In the genomic region with DNA sequence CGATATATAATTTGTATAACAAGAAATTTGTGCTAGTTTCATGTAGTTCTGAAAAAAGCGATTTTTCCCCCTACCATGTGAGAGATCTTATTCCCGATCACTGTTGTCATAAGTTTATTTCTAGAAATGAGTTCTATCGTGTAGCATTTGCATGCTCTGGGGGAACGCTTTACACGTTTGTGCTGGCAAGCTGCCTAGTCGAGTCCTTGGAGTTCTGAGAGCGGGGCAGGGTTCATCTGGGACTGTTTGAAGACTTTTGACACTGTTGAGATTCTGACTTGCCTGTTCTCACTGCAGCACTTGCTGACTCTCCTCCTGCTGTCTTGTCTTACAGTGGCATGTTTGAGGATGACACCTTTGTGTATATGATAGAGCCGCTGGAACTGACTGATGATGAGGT, we compare ENCODE assay signal across 23 mouse cellular contexts.
A peak's percentile ranks its signal among the peaks of the same experiment; 100 is the strongest.
DNase-seq lines count a peak whose midpoint lies in the region; ATAC-seq and TF ChIP-seq lines count a peak whose summit lies in the region.
"Had no signal": no experiment of that assay in that cellular context is flagged by ENCODE, and none has a peak within 500 bp of the region (broad histone marks: within the 10 kb centered on the region; RNA-seq: fewer than 3 reads in every experiment).

No protein-coding gene starts in this region.

- H3K27ac ChIP-seq in hindbrain, postnatal 0 days = no peak overlapping the region
- H3K27ac ChIP-seq: embryonic facial prominence, embryonic 13.5 days; forebrain, embryonic 12.5 days; heart, embryonic 13.5 days; hindbrain, embryonic 12.5 days; intestine, embryonic 15.5 days had no signal

- H3K4me3 ChIP-seq in hindbrain, postnatal 0 days (ENCODE audit: low read length) = no peak overlapping the region
- H3K4me3 ChIP-seq: embryonic facial prominence, embryonic 13.5 days; forebrain, embryonic 12.5 days; heart, embryonic 13.5 days; hindbrain, embryonic 12.5 days; intestine, embryonic 15.5 days had no signal

- no peak for TF ChIP-seq CTCF in hindbrain, postnatal 0 days (IDR thresholded peaks at IDR 0.05; ENCODE audit: low read depth)

- H3K9me3 ChIP-seq in hindbrain, postnatal 0 days (ENCODE audit: low read length) = no peaks in the 10 kb centered on the region
- H3K9me3 ChIP-seq: embryonic facial prominence, embryonic 13.5 days; forebrain, embryonic 12.5 days; G1E; heart, embryonic 13.5 days; hindbrain, embryonic 12.5 days; intestine, embryonic 15.5 days had no signal

- no peaks in the 10 kb centered on the region for H3K36me3 ChIP-seq in hindbrain, postnatal 0 days (ENCODE audit: insufficient read depth, low read length)
- H3K36me3 ChIP-seq: embryonic facial prominence, embryonic 13.5 days; forebrain, embryonic 12.5 days; G1E; heart, embryonic 13.5 days; hindbrain, embryonic 12.5 days; intestine, embryonic 15.5 days had no signal

- WGBS in hindbrain, postnatal 0 days = 71% methylated on average over 9 of the region's 9 CpGs

- peak; percentile 14 to 47 for DNase-seq in adrenal gland, adult (ENCODE audit: inconsistent age in 2 of 2, low spot score in 1 of 2)
- no peak for DNase-seq in adrenal gland, postnatal 4 days (ENCODE audit: low spot score in 2 of 2)
- DNase-seq in heart, adult 11 months = peak; percentile 75
- DNase-seq in heart, adult 9 months (ENCODE audit: low spot score in 2 of 2) = no peak
- DNase-seq in testis, postnatal 10 days (ENCODE audit: low spot score) = peak; percentile 44
- no peak for DNase-seq in testis, postnatal 14 days (ENCODE audit: low spot score)
- DNase-seq in hindbrain, postnatal 0 days (ENCODE audit: low spot score) = no peak
- DNase-seq in frontal cortex, postnatal 25 days (ENCODE audit: low spot score in 2 of 2) = no peak
- DNase-seq: B cell, adult 2 months; cerebellum, adult 18-20 months; cerebellum, adult 9-11 months; cerebellum, postnatal 36 days; heart, postnatal 36 days; kidney, adult 18-20 months had no signal

- no peaks in the 10 kb centered on the region for H3K27me3 ChIP-seq in hindbrain, postnatal 0 days (ENCODE audit: insufficient read depth, low read length)
- H3K27me3 ChIP-seq: embryonic facial prominence, embryonic 13.5 days; forebrain, embryonic 12.5 days; heart, embryonic 13.5 days; hindbrain, embryonic 12.5 days; intestine, embryonic 15.5 days had no signal

- H3K4me2 ChIP-seq in hindbrain, postnatal 0 days (ENCODE audit: low read depth, low read length) = no peak overlapping the region
- H3K4me2 ChIP-seq: embryonic facial prominence, embryonic 13.5 days; forebrain, embryonic 12.5 days; heart, embryonic 13.5 days; hindbrain, embryonic 12.5 days; intestine, embryonic 15.5 days had no signal

- ATAC-seq in hindbrain, postnatal 0 days = no peak
- ATAC-seq: CD4-positive, CD25-positive, alpha-beta regulatory T cell, adult 4 months; forebrain, embryonic 16.5 days; hindbrain, embryonic 16.5 days; intestine, embryonic 15.5 days had no signal

- H3K4me1 ChIP-seq in hindbrain, postnatal 0 days (ENCODE audit: insufficient read depth, low read length) = no peaks in the 10 kb centered on the region
- H3K4me1 ChIP-seq: embryonic facial prominence, embryonic 13.5 days; heart, embryonic 13.5 days; intestine, embryonic 15.5 days had no signal

- no peak overlapping the region for H3K9ac ChIP-seq in hindbrain, postnatal 0 days (replicated peaks; ENCODE audit: low read length)
- H3K9ac ChIP-seq: embryonic facial prominence, embryonic 13.5 days; forebrain, embryonic 12.5 days; heart, embryonic 13.5 days; hindbrain, embryonic 12.5 days; intestine, embryonic 15.5 days had no signal

Comparison
In these comparisons a context has a peak if more than half of its experiments do, and no peak if none do; other contexts are left out.
1. DNase-seq: peak in adrenal gland, adult (2 of 2), heart, adult 11 months (single experiment) and testis, postnatal 10 days (single experiment); none in adrenal gland, postnatal 4 days (0 of 2), heart, adult 9 months (0 of 2), testis, postnatal 14 days (single experiment), hindbrain, postnatal 0 days (single experiment) and frontal cortex, postnatal 25 days (0 of 2).